Mouse (Mus musculus): ENCODE measurements around the gene Crybb1. TPM values are rescaled to one million over a fixed set of nuclear protein-coding genes. Genes with fewer than 3 reads are reported as not detected.
A peak's percentile ranks its signal among the peaks of the same experiment; 100 is the strongest.

Gene Crybb1
- total RNA-seq, 2 experiments from 2014 or later, result 2.4 to 4.1 TPM

- DNase-seq, result no peak
- intact Hi-C loops (cut with DNase I), result no loop called here
Measured at GRCm38 (mm10) chr5:112236631-112237030, 19.0 kb upstream of the Crybb1 start.

- DNase-seq, result no peak
- intact Hi-C loops (cut with DNase I), result no loop called here
Measured at GRCm38 (mm10) chr5:112237439-112237838, 18.2 kb upstream of the Crybb1 start.

GRCm38 (mm10) chr5:112237866-112238570 is 17.6 kb upstream of the Crybb1 start:
- intact Hi-C loops (cut with DNase I), result no loop called here
- no peak for DNase-seq

- intact Hi-C loops (cut with DNase I), result no loop called here
- DNase-seq, result no peak
Measured at GRCm38 (mm10) chr5:112238781-112239482, 16.7 kb upstream of the Crybb1 start.

- intact Hi-C loops (cut with DNase I), result loop anchor here (1.0 to 5.0 kb wide), 3 partner anchors 37 to 187 kb away; partner anchors contain the start of gene Tpst2
- DNase-seq, result peak; percentile 80 to 83
Measured at GRCm38 (mm10) chr5:112240761-112241160, 14.9 kb upstream of the Crybb1 start.

- DNase-seq, result no peak
- intact Hi-C loops (cut with DNase I), result loop anchor here (5.0 kb wide), 2 partner anchors 35 to 185 kb away; partner anchors contain the start of gene Tpst2
Measured at GRCm38 (mm10) chr5:112241849-112242248, 13.8 kb upstream of the Crybb1 start.

GRCm38 (mm10) chr5:112242361-112242778 is 13.2 kb upstream of the Crybb1 start:
- intact Hi-C loops (cut with DNase I), result loop anchor here (5.0 kb wide), 2 partner anchors 35 to 185 kb away; partner anchors contain the start of gene Tpst2
- DNase-seq, result no peak

GRCm38 (mm10) chr5:112243041-112243440 is 12.6 kb upstream of the Crybb1 start:
- intact Hi-C loops (cut with DNase I), result loop anchor here (5.0 kb wide), 2 partner anchors 34 to 184 kb away; partner anchors contain the start of gene Tpst2
- no peak for DNase-seq

GRCm38 (mm10) chr5:112243539-112244274 is 11.9 kb upstream of the Crybb1 start:
- DNase-seq, result no peak
- intact Hi-C loops (cut with DNase I), result loop anchor here (5.0 kb wide), 2 partner anchors 34 to 184 kb away; partner anchors contain the start of gene Tpst2

- no peak for DNase-seq
- intact Hi-C loops (cut with DNase I), result loop anchor here (5.0 kb wide), 2 partner anchors 33 to 183 kb away; partner anchors contain the start of gene Tpst2
Measured at GRCm38 (mm10) chr5:112244275-112244562, 11.4 kb upstream of the Crybb1 start.

- no peak for DNase-seq
- intact Hi-C loops (cut with DNase I), result loop anchor here (5.0 kb wide), 2 partner anchors 32 to 182 kb away; partner anchors contain the start of gene Tpst2
Measured at GRCm38 (mm10) chr5:112244890-112245615, 10.6 kb upstream of the Crybb1 start.

- DNase-seq, result no peak
- intact Hi-C loops (cut with DNase I), result no loop called here
Measured at GRCm38 (mm10) chr5:112247399-112247798, 8.2 kb upstream of the Crybb1 start.

- intact Hi-C loops (cut with DNase I), result no loop called here
- DNase-seq, result no peak
Measured at GRCm38 (mm10) chr5:112249106-112249505, 6.5 kb upstream of the Crybb1 start.

- DNase-seq, result no peak
- intact Hi-C loops (cut with DNase I), result loop anchor here (10.0 kb wide), 1 partner anchor 832 kb away; the partner anchor contains the start of gene Crybb3
Measured at GRCm38 (mm10) chr5:112252400-112252799, 3.2 kb upstream of the Crybb1 start, which contains the start of gene Cryba4. Cryba4 (minus strand) TSS chr5:112252518.

GRCm38 (mm10) chr5:112253169-112253568 is 2.4 kb upstream of the Crybb1 start:
- DNase-seq, result no peak
- intact Hi-C loops (cut with DNase I), result loop anchor here (10.0 kb wide), 1 partner anchor 832 kb away; the partner anchor contains the start of gene Crybb3

GRCm38 (mm10) chr5:112254282-112254806 is 1.3 kb upstream of the Crybb1 start:
- peak; percentile 41 to 61 for DNase-seq
- intact Hi-C loops (cut with DNase I), result loop anchor here (10.0 kb wide), 1 partner anchor 830 kb away; the partner anchor contains the start of gene Crybb3

- no peak for DNase-seq
- intact Hi-C loops (cut with DNase I), result loop anchor here (10.0 kb wide), 1 partner anchor 828 kb away; the partner anchor contains the start of gene Crybb3
Measured at GRCm38 (mm10) chr5:112256457-112256856, 842 bp downstream of the Crybb1 start.

- intact Hi-C loops (cut with DNase I), result loop anchor here (10.0 kb wide), 1 partner anchor 827 kb away; the partner anchor contains the start of gene Crybb3
- DNase-seq, result no peak
Measured at GRCm38 (mm10) chr5:112257896-112258295, 2.3 kb downstream of the Crybb1 start.

Measured in gastrocnemius, postnatal 36 days (tissue).